Mouse (Mus musculus) stomach, postnatal 0 days (tissue): ENCODE data around the gene Fmnl1. TPM values are rescaled to one million over a fixed set of nuclear protein-coding genes. Genes with fewer than 3 reads are reported as not detected.
A peak's percentile ranks its signal among the peaks of the same experiment; 100 is the strongest.

Experiments
- ATAC-seq: fragments of 200-750 bp; cut with Nextera tagmentation; 2 replicates; pipeline ENCODE4 v1.8.0; 2017; ENCODE audit not compliant: low FRiP score, low TSS enrichment
- DNase-seq: peaks from one replicate; pipeline ENCODE4 v3.0.0-alpha.2; 2016; ENCODE audit warnings: low spot score
- H3K27ac ChIP-seq: fragments of 300-500 bp; sonication (generic); replicated peaks from 2 replicates; pipeline ENCODE4 v1.5.1; 2014; ENCODE audit warnings: mild to moderate bottlenecking, control low read depth
- H3K27me3 ChIP-seq: fragments of 300-500 bp; sonication (generic); 2 replicates; pipeline ENCODE4 v1.6.1; 2014; ENCODE audit warnings: low read length; ENCODE audit not compliant: control insufficient read depth, insufficient read depth
- H3K36me3 ChIP-seq: fragments of 300-500 bp; sonication (generic); 2 replicates; pipeline ENCODE4 v1.6.1; 2014; ENCODE audit warnings: low read length, mixed read lengths; ENCODE audit not compliant: control insufficient read depth, insufficient read depth
- H3K4me1 ChIP-seq: fragments of 300-500 bp; sonication (generic); replicated peaks from 2 replicates; pipeline ENCODE4 v1.6.1; 2014; ENCODE audit warnings: antibody characterized with exemption; ENCODE audit not compliant: control insufficient read depth, insufficient read depth
- H3K4me2 ChIP-seq: fragments of 300-500 bp; sonication (generic); replicated peaks from 2 replicates; pipeline ENCODE4 v1.6.1; 2014; ENCODE audit warnings: low read depth, mild to moderate bottlenecking, control low read depth, moderate library complexity
- H3K4me3 ChIP-seq: fragments of 300-500 bp; sonication (generic); 2 replicates; pipeline ENCODE4 v1.5.1; 2014; ENCODE audit warnings: low read depth, low read length, control low read depth
- H3K9ac ChIP-seq: fragments of 300-500 bp; sonication (generic); 2 replicates; pipeline ENCODE4 v1.6.1; 2014; ENCODE audit warnings: mild to moderate bottlenecking, low read length, control low read depth, mixed read lengths
- H3K9me3 ChIP-seq: fragments of 300-500 bp; sonication (generic); 2 replicates; pipeline ENCODE4 v1.6.1; 2016; ENCODE audit warnings: low read length; ENCODE audit not compliant: control insufficient read depth
- CTCF ChIP-seq: IDR thresholded peaks from 2 replicates; pipeline ENCODE4 v1.5.1; 2016; ENCODE audit warnings: antibody characterized with exemption, low read depth, mild to moderate bottlenecking, moderate library complexity
- EP300 ChIP-seq: optimal IDR thresholded peaks from 2 replicates; pipeline ENCODE3; 2016; ENCODE audit warnings: antibody characterized with exemption
- WGBS: fragments of 180-500 bp; shearing (Covaris S2); extraction: QIAGEN DNeasy Blood & Tissue Kit; methylation state at CpG from one replicate; pipeline ENCODE4 v1.1.7; 2014; 5-methylcytosine and 5-hydroxymethylcytosine counted together
- polyA plus RNA-seq: library from polyadenylated mRNA; unstranded; fragments of >200 nt; fragmentation: Nextera tagmentation; extraction: Ambion mirVana; gene quantifications from 2 replicates; pipeline ENCODE4 v1.2.1, GENCODE M21; 2015

Fmnl1 gene
- polyA plus RNA-seq, 1 experiment from 2014 or later = 0.86 TPM

- no peak overlapping the region for H3K4me3 ChIP-seq
- no peak for DNase-seq
- no peak for TF ChIP-seq EP300
- no peak for TF ChIP-seq CTCF
- peaks cover 24% of the 10 kb centered on the region for H3K36me3 ChIP-seq
- no peaks in the 10 kb centered on the region; the same call in 1 of the 2 replicates for H3K4me1 ChIP-seq
- H3K4me2 ChIP-seq = no peak overlapping the region
- no peak for ATAC-seq
- no peak overlapping the region for H3K9ac ChIP-seq
- peak overlapping the region; percentile 30; the same call in 1 of the 2 replicates for H3K27ac ChIP-seq
- no peaks in the 10 kb centered on the region for H3K27me3 ChIP-seq
- WGBS = 81% methylated on average over 10 of the region's 10 CpGs
- H3K9me3 ChIP-seq = no peaks in the 10 kb centered on the region
Observed at GRCm38 (mm10) chr11:103223444-103223843, 52.5 kb downstream of the Fmnl1 start.

- ATAC-seq (no peak), DNase-seq (no peak)
- no peak overlapping the region for H3K9ac ChIP-seq
- WGBS = 62% methylated on average over 18 of the region's 18 CpGs
- H3K27ac ChIP-seq = peak overlapping the region; percentile 30; the same call in 1 of the 2 replicates
- no peaks in the 10 kb centered on the region for H3K9me3 ChIP-seq
- no peak overlapping the region for H3K4me3 ChIP-seq
- H3K36me3 ChIP-seq = peaks cover 28% of the 10 kb centered on the region
- TF ChIP-seq EP300 = no peak
- no peak for TF ChIP-seq CTCF
- no peaks in the 10 kb centered on the region for H3K4me1 ChIP-seq
- H3K27me3 ChIP-seq = no peaks in the 10 kb centered on the region
- H3K4me2 ChIP-seq = no peak overlapping the region
Observed at GRCm38 (mm10) chr11:103223951-103224456, 53.1 kb downstream of the Fmnl1 start.

GRCm38 (mm10) chr11:103229608-103230007 lies 58.7 kb downstream of the Fmnl1 start:
- no peak overlapping the region for H3K9ac ChIP-seq
- H3K4me2 ChIP-seq = no peak overlapping the region
- ATAC-seq (no peak), DNase-seq (no peak)
- H3K36me3 ChIP-seq = peaks cover 30% of the 10 kb centered on the region
- peak; percentile 34 for TF ChIP-seq CTCF
- TF ChIP-seq EP300 = no peak
- no peaks in the 10 kb centered on the region for H3K9me3 ChIP-seq
- H3K4me1 ChIP-seq = no peaks in the 10 kb centered on the region
- H3K27ac ChIP-seq = no peak overlapping the region
- H3K27me3 ChIP-seq = no peaks in the 10 kb centered on the region
- WGBS = 100% methylated on average over 2 of the region's 2 CpGs
- no peak overlapping the region for H3K4me3 ChIP-seq

GRCm38 (mm10) chr11:103230626-103231025 lies 59.7 kb downstream of the Fmnl1 start:
- DNase-seq = no peak
- ATAC-seq = no peak
- TF ChIP-seq EP300 (no peak), CTCF (no peak)
- Histone ChIP-seq H3K27ac (no peak overlapping the region), H3K4me2 (no peak overlapping the region), H3K4me3 (no peak overlapping the region), H3K36me3 (peaks cover 23% of the 10 kb centered on the region), H3K9me3 (no peaks in the 10 kb centered on the region), H3K27me3 (no peaks in the 10 kb centered on the region), H3K9ac (no peak overlapping the region), H3K4me1 (no peaks in the 10 kb centered on the region)
- 89% methylated on average over 19 of the region's 19 CpGs for WGBS

- H3K36me3 ChIP-seq = peaks cover 23% of the 10 kb centered on the region
- WGBS = 87% methylated on average over 7 of the region's 7 CpGs
- ATAC-seq = no peak
Observed at GRCm38 (mm10) chr11:103231367-103231766, 60.5 kb downstream of the Fmnl1 start.

GRCm38 (mm10) chr11:103232966-103233365 lies 62.1 kb downstream of the Fmnl1 start:
- whole genome bisulfite sequencing = 33% methylated on average over 7 of the region's 7 CpGs
- H3K4me3 ChIP-seq = no peak overlapping the region
- no peak for ATAC-seq
- H3K4me2 ChIP-seq = no peak overlapping the region
- no peak overlapping the region for H3K9ac ChIP-seq
- peak; percentile 84 for DNase-seq
- no peaks in the 10 kb centered on the region for H3K9me3 ChIP-seq
- no peaks in the 10 kb centered on the region for H3K4me1 ChIP-seq
- no peaks in the 10 kb centered on the region for H3K27me3 ChIP-seq
- TF ChIP-seq CTCF (peak; percentile 92), EP300 (no peak)
- H3K36me3 ChIP-seq = peaks cover 22% of the 10 kb centered on the region
- H3K27ac ChIP-seq = no peak overlapping the region

More at GRCm38 (mm10) chr11:103231367-103231766, 60.5 kb downstream of the Fmnl1 start:
- Histone ChIP-seq H3K4me1 (no peaks in the 10 kb centered on the region), H3K4me2 (no peak overlapping the region), H3K4me3 (no peak overlapping the region), H3K9me3 (no peaks in the 10 kb centered on the region), H3K27ac (no peak overlapping the region), H3K27me3 (no peaks in the 10 kb centered on the region), H3K9ac (no peak overlapping the region)
- TF ChIP-seq EP300 (no peak), CTCF (no peak)
- no peak for DNase-seq
